Mouse (Mus musculus) heart, embryonic 11.5 days (tissue): ENCODE results near the gene Zfc3h1. TPM values are rescaled to one million over a fixed set of nuclear protein-coding genes. Genes with fewer than 3 reads are reported as not detected.
A peak's percentile ranks its signal among the peaks of the same experiment; 100 is the strongest.

Source experiments
- ATAC-seq: fragments of 200-750 bp; cut with Nextera tagmentation; replicated peaks from 2 replicates; pipeline ENCODE4 v1.8.0; 2017; ENCODE audit warnings: moderate library complexity; ENCODE audit not compliant: insufficient number of reproducible peaks, low FRiP score, low TSS enrichment
- H3K27ac ChIP-seq: fragments of 300-500 bp; sonication (generic); 2 replicates; pipeline ENCODE4 v1.5.1; 2014; ENCODE audit warnings: mild to moderate bottlenecking, low read depth, low read length
- H3K27me3 ChIP-seq: fragments of 300-500 bp; sonication (generic); 2 replicates; pipeline ENCODE4 v1.6.1; 2014; ENCODE audit warnings: mild to moderate bottlenecking, low read length, mixed read lengths; ENCODE audit not compliant: control insufficient read depth, insufficient read depth
- H3K36me3 ChIP-seq: fragments of 300-500 bp; sonication (generic); 2 replicates; pipeline ENCODE4 v1.6.1; 2014; ENCODE audit warnings: mild to moderate bottlenecking, low read length, moderate library complexity, mixed read lengths; ENCODE audit not compliant: control insufficient read depth, insufficient read depth
- H3K4me1 ChIP-seq: fragments of 300-500 bp; sonication (generic); 2 replicates; pipeline ENCODE4 v1.6.1; 2014; ENCODE audit warnings: low read length; ENCODE audit not compliant: control insufficient read depth, insufficient read depth
- H3K4me2 ChIP-seq: fragments of 300-500 bp; sonication (generic); 2 replicates; pipeline ENCODE4 v1.6.1; 2014; ENCODE audit warnings: mild to moderate bottlenecking, moderate library complexity
- H3K4me3 ChIP-seq: fragments of 300-500 bp; sonication (generic); 2 replicates; pipeline ENCODE4 v1.5.1; 2014; ENCODE audit warnings: low read depth, low read length
- H3K9ac ChIP-seq: fragments of 300-500 bp; sonication (generic); 2 replicates; pipeline ENCODE4 v1.6.1; 2014; ENCODE audit warnings: mild to moderate bottlenecking, low read depth, low read length, moderate library complexity
- H3K9me3 ChIP-seq: fragments of 300-500 bp; sonication (generic); replicated peaks from 2 replicates; pipeline ENCODE4 v1.6.1; 2016; ENCODE audit warnings: low read length; ENCODE audit not compliant: control insufficient read depth
- WGBS: fragments of 180-500 bp; shearing (Covaris S2); extraction: QIAGEN DNeasy Blood & Tissue Kit; methylation state at CpG from one replicate; pipeline ENCODE4 v1.1.7; 2014; ENCODE audit not compliant: insufficient replicate concordance; 5-methylcytosine and 5-hydroxymethylcytosine counted together
- polyA plus RNA-seq: library from polyadenylated mRNA; unstranded; fragments of >200 nt; fragmentation: Nextera tagmentation; extraction: Ambion mirVana; gene quantifications from 2 replicates; pipeline ENCODE4 v1.2.1, GENCODE M21; 2014

The Zfc3h1 gene
- polyA plus RNA-seq, 1 experiment from 2014 or later: 22.8 TPM

- no peak for ATAC-seq
- 67% methylated on average over 7 of the region's 7 CpGs for WGBS
- no peaks in the 10 kb centered on the region for H3K4me1 ChIP-seq
- H3K36me3 ChIP-seq: no peaks in the 10 kb centered on the region
- H3K4me2 ChIP-seq: no peak overlapping the region
- H3K27ac ChIP-seq: no peak overlapping the region
- no peaks in the 10 kb centered on the region for H3K9me3 ChIP-seq
- H3K27me3 ChIP-seq: no peaks in the 10 kb centered on the region
- no peak overlapping the region for H3K9ac ChIP-seq
- H3K4me3 ChIP-seq: no peak overlapping the region
Observed at GRCm38 (mm10) chr10:115465072-115465471, 80.3 kb downstream of the Zfc3h1 start.

- no peaks in the 10 kb centered on the region for H3K27me3 ChIP-seq
- WGBS: 42% methylated on average over 6 of the region's 6 CpGs
- no peaks in the 10 kb centered on the region for H3K4me1 ChIP-seq
- H3K4me2 ChIP-seq: no peak overlapping the region
- ATAC-seq: no peak
- no peak overlapping the region; the same call in 1 of the 2 replicates for H3K27ac ChIP-seq
- H3K36me3 ChIP-seq: no peaks in the 10 kb centered on the region
- no peak overlapping the region for H3K4me3 ChIP-seq
- no peak overlapping the region for H3K9ac ChIP-seq
- no peaks in the 10 kb centered on the region for H3K9me3 ChIP-seq
Observed at GRCm38 (mm10) chr10:115465778-115466177, 81.0 kb downstream of the Zfc3h1 start.

GRCm38 (mm10) chr10:115467985-115468384 lies 83.2 kb downstream of the Zfc3h1 start:
- Histone ChIP-seq H3K4me2 (no peak overlapping the region), H3K36me3 (no peaks in the 10 kb centered on the region), H3K27me3 (no peaks in the 10 kb centered on the region), H3K4me1 (no peaks in the 10 kb centered on the region), H3K9me3 (no peaks in the 10 kb centered on the region), H3K9ac (no peak overlapping the region), H3K4me3 (no peak overlapping the region), H3K27ac (no peak overlapping the region)
- ATAC-seq: no peak
- WGBS: 87% methylated on average over 8 of the region's 8 CpGs

GRCm38 (mm10) chr10:115468632-115469031 lies 83.9 kb downstream of the Zfc3h1 start:
- no peak overlapping the region for H3K4me3 ChIP-seq
- no peak overlapping the region for H3K4me2 ChIP-seq
- H3K36me3 ChIP-seq: no peaks in the 10 kb centered on the region
- ATAC-seq: no peak
- H3K27ac ChIP-seq: no peak overlapping the region
- no peak overlapping the region for H3K9ac ChIP-seq
- no peaks in the 10 kb centered on the region for H3K4me1 ChIP-seq
- no peaks in the 10 kb centered on the region for H3K27me3 ChIP-seq
- WGBS: 41% methylated on average over 7 of the region's 7 CpGs
- no peaks in the 10 kb centered on the region for H3K9me3 ChIP-seq

- Histone ChIP-seq H3K4me1 (no peaks in the 10 kb centered on the region), H3K4me2 (no peak overlapping the region), H3K9ac (no peak overlapping the region), H3K27ac (no peak overlapping the region), H3K9me3 (no peaks in the 10 kb centered on the region), H3K4me3 (no peak overlapping the region), H3K27me3 (no peaks in the 10 kb centered on the region), H3K36me3 (no peaks in the 10 kb centered on the region)
- 20% methylated on average over 7 of the region's 7 CpGs for WGBS
- ATAC-seq: no peak
Observed at GRCm38 (mm10) chr10:115469040-115469439, 84.3 kb downstream of the Zfc3h1 start.

- no peaks in the 10 kb centered on the region for H3K36me3 ChIP-seq
- no peaks in the 10 kb centered on the region for H3K9me3 ChIP-seq
- peak overlapping the region; percentile 55 for H3K4me2 ChIP-seq
- 42% methylated on average over 17 of the region's 17 CpGs for WGBS
- no peak for ATAC-seq
- H3K27ac ChIP-seq: no peak overlapping the region
- H3K4me3 ChIP-seq: peak overlapping the region; percentile 34
- H3K9ac ChIP-seq: no peak overlapping the region
- no peaks in the 10 kb centered on the region for H3K4me1 ChIP-seq
- no peaks in the 10 kb centered on the region for H3K27me3 ChIP-seq
Observed at GRCm38 (mm10) chr10:115470621-115471334, 86.0 kb downstream of the Zfc3h1 start.

GRCm38 (mm10) chr10:115473213-115473961 lies 88.6 kb downstream of the Zfc3h1 start:
- Histone ChIP-seq H3K4me2 (no peak overlapping the region), H3K4me1 (peaks cover 2% of the 10 kb centered on the region), H3K27me3 (no peaks in the 10 kb centered on the region), H3K9ac (no peak overlapping the region), H3K4me3 (no peak overlapping the region), H3K36me3 (no peaks in the 10 kb centered on the region), H3K27ac (no peak overlapping the region), H3K9me3 (no peaks in the 10 kb centered on the region)
- 76% methylated on average over 6 of the region's 6 CpGs for WGBS
- no peak for ATAC-seq

- Histone ChIP-seq H3K27me3 (no peaks in the 10 kb centered on the region), H3K9me3 (no peaks in the 10 kb centered on the region), H3K4me1 (peaks cover 4% of the 10 kb centered on the region), H3K4me2 (no peak overlapping the region), H3K36me3 (no peaks in the 10 kb centered on the region), H3K9ac (no peak overlapping the region), H3K27ac (no peak overlapping the region), H3K4me3 (no peak overlapping the region)
- ATAC-seq: no peak
- 66% methylated on average over 7 of the region's 7 CpGs for WGBS
Observed at GRCm38 (mm10) chr10:115475000-115475550, 90.3 kb downstream of the Zfc3h1 start.
